Mouse (Mus musculus) intestine, embryonic 14.5 days (tissue): ENCODE measurements around the gene Alox12. TPM values are rescaled to one million over a fixed set of nuclear protein-coding genes. Genes with fewer than 3 reads are reported as not detected.

Source experiments
- ATAC-seq: fragments of 200-750 bp; cut with Nextera tagmentation; replicated peaks from 2 replicates; pipeline ENCODE4 v1.8.0; 2017; ENCODE audit warnings: low read depth, moderate number of reproducible peaks, moderate TSS enrichment, moderate library complexity; ENCODE audit not compliant: low FRiP score, low TSS enrichment
- DNase-seq: peaks from one replicate; pipeline ENCODE4 v3.0.0-alpha.2; 2018; ENCODE audit warnings: low spot score
- H3K27ac ChIP-seq: fragments of 300-500 bp; sonication (generic); 2 replicates; pipeline ENCODE4 v1.5.1; 2014; ENCODE audit warnings: low read depth, mild to moderate bottlenecking, control low read depth
- H3K27me3 ChIP-seq: fragments of 300-500 bp; sonication (generic); replicated peaks from 2 replicates; pipeline ENCODE4 v1.6.1; 2014; ENCODE audit warnings: low read length, control low read depth; ENCODE audit not compliant: control insufficient read depth, insufficient read depth
- H3K36me3 ChIP-seq: fragments of 300-500 bp; sonication (generic); 2 replicates; pipeline ENCODE4 v1.6.1; 2014; ENCODE audit warnings: low read length, control low read depth; ENCODE audit not compliant: control insufficient read depth, insufficient read depth
- H3K4me1 ChIP-seq: fragments of 300-500 bp; sonication (generic); replicated peaks from 2 replicates; pipeline ENCODE4 v1.6.1; 2014; ENCODE audit warnings: low read length, control low read depth, mixed read lengths; ENCODE audit not compliant: control insufficient read depth, insufficient read depth
- H3K4me2 ChIP-seq: fragments of 300-500 bp; sonication (generic); 2 replicates; pipeline ENCODE4 v1.6.1; 2014; ENCODE audit warnings: low read length
- H3K4me3 ChIP-seq: fragments of 300-500 bp; sonication (generic); 2 replicates; pipeline ENCODE4 v1.5.1; 2014; ENCODE audit warnings: low read depth, low read length, control low read depth, mixed read lengths
- H3K9ac ChIP-seq: fragments of 300-500 bp; sonication (generic); 2 replicates; pipeline ENCODE4 v1.6.1; 2014; ENCODE audit warnings: mild to moderate bottlenecking, low read length
- H3K9me3 ChIP-seq: fragments of 300-500 bp; sonication (generic); 2 replicates; pipeline ENCODE4 v1.6.1; 2016; ENCODE audit warnings: low read length, control low read depth; ENCODE audit not compliant: control insufficient read depth
- WGBS: fragments of 180-500 bp; shearing (Covaris S2); extraction: QIAGEN DNeasy Blood & Tissue Kit; methylation state at CpG from one replicate; pipeline ENCODE4 v1.1.7; 2014; 5-methylcytosine and 5-hydroxymethylcytosine counted together
- polyA plus RNA-seq: library from polyadenylated mRNA; unstranded; fragments of >200 nt; fragmentation: Nextera tagmentation; extraction: Ambion mirVana; gene quantifications from 2 replicates; pipeline ENCODE4 v1.2.1, GENCODE M21; 2014

Gene Alox12
- polyA plus RNA-seq, 1 experiment from 2014 or later, result 2.3 TPM

DNA sequence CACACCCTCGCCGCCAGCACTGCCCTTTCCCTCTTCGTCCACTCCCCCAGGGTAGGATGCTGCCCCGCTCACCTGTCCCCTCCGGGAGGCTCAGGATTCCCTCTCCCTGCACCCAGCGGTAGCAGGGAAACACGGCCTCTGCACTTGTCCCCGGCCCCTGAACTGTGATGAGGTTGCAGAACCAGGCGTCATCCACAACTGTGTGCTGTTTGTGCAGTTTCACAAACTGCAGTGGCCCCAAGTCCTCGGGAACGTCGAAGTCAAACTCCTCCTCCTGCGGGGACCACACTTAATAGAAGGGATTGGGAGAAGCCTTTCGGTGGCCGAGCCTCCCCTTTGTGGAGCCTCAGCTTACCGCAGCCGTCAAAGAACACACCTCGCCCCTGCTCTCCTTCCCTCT, 816 bp downstream of the Alox12 start:
- H3K36me3 ChIP-seq, result no peaks in the 10 kb centered on the region
- WGBS, result 6% methylated on average over 18 of the region's 18 CpGs
- H3K27ac ChIP-seq, result no peak overlapping the region
- H3K9me3 ChIP-seq, result no peaks in the 10 kb centered on the region
- peaks cover 43% of the 10 kb centered on the region for H3K27me3 ChIP-seq
- H3K4me2 ChIP-seq, result peak overlapping the region; percentile 47
- DNase-seq (peak; percentile 61), ATAC-seq (no peak)
- H3K4me3 ChIP-seq, result peak overlapping the region; percentile 25
- H3K4me1 ChIP-seq, result peaks cover 8% of the 10 kb centered on the region; the same call in 1 of the 2 replicates
- 0 out of 2 replicates have a peak overlapping the region, but pooled peaks have one; percentile 10 for H3K9ac ChIP-seq

DNA sequence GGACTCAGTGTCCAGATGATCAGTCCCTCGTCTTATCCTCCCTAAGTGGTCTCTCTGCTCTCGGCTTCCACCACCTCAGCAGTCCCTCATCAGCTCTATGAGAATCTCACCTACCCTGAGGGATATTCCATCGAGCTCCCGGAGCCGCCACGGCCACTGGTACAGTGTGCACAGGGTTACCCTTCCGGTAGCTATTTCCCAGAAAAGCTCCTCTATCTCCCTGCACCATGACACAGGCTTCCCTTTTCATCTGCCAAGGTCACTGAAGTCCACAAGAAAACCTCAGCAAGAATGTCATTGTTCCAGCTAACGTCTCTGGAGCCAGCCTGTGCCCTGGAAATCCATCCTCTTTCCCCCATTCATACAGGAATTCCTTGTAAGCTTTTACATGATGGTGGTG, 3.3 kb downstream of the Alox12 start:
- Histone ChIP-seq H3K4me3 (no peak overlapping the region), H3K9me3 (no peaks in the 10 kb centered on the region), H3K9ac (no peak overlapping the region), H3K27ac (no peak overlapping the region), H3K4me1 (peaks cover 8% of the 10 kb centered on the region; the same call in 1 of the 2 replicates), H3K36me3 (no peaks in the 10 kb centered on the region), H3K27me3 (peaks cover 47% of the 10 kb centered on the region), H3K4me2 (no peak overlapping the region)
- no peak for ATAC-seq
- WGBS, result 79% methylated on average over 8 of the region's 8 CpGs
- no peak for DNase-seq

DNA sequence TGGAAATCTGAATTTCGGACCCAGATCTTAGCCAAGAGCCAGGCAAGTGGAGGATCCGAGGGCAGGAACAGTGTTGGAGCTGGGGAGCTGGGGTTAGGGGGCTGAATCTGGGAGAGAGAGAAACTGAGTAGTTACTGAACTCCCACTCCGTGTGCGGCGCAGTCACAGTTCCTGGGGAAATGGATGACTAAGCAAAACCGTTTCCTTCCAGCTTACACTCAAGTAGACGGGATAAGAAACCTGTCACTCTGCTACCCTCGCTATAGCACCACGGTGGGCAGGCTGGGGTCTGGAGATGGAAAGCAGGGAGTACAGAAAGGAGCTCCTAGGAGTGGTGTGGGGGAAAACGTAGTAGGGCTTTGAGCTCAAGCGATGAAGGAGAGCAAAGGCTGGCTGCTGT, 5.0 kb downstream of the Alox12 start:
- 73% methylated on average over 11 of the region's 11 CpGs for WGBS
- H3K27ac ChIP-seq, result no peak overlapping the region
- peaks cover 8% of the 10 kb centered on the region; the same call in 1 of the 2 replicates for H3K4me1 ChIP-seq
- ATAC-seq, result no peak
- DNase-seq, result no peak
- peaks cover 37% of the 10 kb centered on the region for H3K27me3 ChIP-seq
- H3K4me2 ChIP-seq, result no peak overlapping the region
- no peak overlapping the region for H3K9ac ChIP-seq
- no peaks in the 10 kb centered on the region for H3K9me3 ChIP-seq
- no peak overlapping the region for H3K4me3 ChIP-seq
- no peaks in the 10 kb centered on the region for H3K36me3 ChIP-seq

DNA sequence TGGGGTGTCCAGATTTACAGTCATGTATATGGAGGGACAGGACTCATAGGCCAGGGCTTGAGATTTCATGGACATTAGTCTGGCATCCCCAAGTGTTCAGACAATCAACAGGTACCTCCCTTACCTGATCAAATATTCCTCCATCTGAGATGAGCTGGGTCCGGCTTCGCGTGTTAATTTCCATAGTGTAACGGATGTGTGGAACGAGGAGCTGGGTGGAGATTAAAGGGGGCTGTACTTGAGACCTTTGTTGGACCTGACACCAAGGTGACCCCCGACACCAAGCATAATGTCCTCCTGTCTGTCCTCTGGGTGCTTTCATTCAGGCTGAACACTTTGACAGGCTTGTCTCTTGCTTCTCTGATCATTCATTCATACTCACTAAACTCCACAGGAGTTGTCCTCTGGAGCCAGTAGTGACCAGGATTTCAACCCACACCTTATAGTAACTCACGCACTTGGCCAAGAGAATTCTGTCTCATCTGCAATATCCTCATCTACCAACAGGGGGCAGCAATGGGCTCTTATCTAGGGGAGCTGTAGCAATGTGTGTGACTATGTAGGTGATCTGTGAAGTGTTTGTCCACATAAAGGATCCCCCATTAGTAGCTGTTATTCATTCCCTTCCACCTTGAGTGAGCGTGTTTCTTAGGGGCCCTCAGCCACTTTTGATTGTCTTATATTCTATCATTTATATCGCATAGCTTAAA, 7.9 kb downstream of the Alox12 start:
- ATAC-seq, result no peak
- Histone ChIP-seq H3K9me3 (no peaks in the 10 kb centered on the region), H3K36me3 (no peaks in the 10 kb centered on the region), H3K4me3 (no peak overlapping the region), H3K27ac (no peak overlapping the region), H3K27me3 (peaks cover 9% of the 10 kb centered on the region), H3K9ac (no peak overlapping the region), H3K4me1 (no peaks in the 10 kb centered on the region), H3K4me2 (no peak overlapping the region)
- 59% methylated on average over 9 of the region's 9 CpGs for WGBS
- DNase-seq, result peak; percentile 82

DNA sequence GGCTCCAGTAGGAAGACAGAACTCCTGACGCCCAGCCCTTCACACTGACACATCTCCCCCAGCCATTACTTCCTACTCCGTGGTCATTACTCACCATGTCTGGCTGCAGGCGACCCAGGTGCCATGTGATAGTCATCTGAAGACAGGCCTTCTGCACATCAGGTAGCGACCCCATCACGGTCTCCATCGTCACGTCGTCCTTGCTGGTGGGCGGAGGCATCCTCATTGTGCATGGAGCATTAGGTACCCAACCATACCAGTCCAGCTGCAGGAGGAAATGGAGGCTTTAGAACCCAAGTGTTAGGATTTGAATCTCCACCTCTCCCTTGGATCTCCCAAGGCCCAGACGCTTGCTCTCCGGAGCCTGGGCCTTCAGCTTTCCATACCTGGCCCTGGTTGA, 12.6 kb downstream of the Alox12 start:
- 0 out of 2 replicates have a peak, but pooled peaks cover under 1% of the 10 kb centered on the region for H3K27me3 ChIP-seq
- no peak overlapping the region for H3K4me3 ChIP-seq
- no peaks in the 10 kb centered on the region for H3K36me3 ChIP-seq
- no peak for ATAC-seq
- no peak for DNase-seq
- no peak overlapping the region for H3K27ac ChIP-seq
- no peaks in the 10 kb centered on the region for H3K9me3 ChIP-seq
- 70% methylated on average over 11 of the region's 11 CpGs for WGBS
- peaks cover 15% of the 10 kb centered on the region for H3K4me1 ChIP-seq
- H3K9ac ChIP-seq, result no peak overlapping the region
- H3K4me2 ChIP-seq, result no peak overlapping the region

DNA sequence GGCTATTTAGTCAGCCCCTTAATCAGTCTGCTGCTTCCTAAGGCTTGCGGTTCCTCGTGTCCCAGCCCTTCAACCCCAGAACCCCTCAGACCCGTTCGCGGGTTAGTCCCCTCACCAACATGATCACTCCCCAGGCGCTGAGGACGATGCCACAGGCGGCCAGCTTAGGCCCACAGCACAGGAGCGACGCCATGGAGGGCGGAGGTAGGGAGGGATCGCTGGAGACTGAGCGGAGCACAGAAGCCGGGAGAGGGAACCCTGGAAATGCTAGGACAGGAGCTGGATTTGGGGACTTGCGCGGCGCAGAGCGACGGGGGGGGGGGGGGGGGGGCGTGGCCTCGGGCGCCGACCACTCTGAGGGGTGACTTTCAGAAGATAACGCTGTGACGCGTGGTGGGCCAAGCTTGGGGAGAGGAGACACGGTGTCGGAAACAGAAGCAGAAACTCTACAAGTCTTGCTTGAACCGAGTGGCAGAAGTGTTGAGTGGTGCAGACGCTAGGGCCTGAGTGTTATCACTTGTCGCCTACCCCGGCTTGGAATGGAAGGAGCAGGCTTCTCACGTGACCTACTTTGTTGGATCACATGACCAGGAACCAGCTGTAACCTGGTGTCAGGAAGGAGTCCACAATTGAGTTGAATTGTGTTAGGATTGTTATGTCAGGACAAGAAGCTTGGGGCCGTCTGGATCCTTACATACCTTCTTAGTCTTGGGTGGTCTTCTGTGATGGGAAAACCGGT, 15.4 kb downstream of the Alox12 start, which contains the start of the genes Gm21988 and Rnasek:
Gm21988 (minus strand) TSS at position 290 of the 739 bp plus-strand sequence.
Rnasek (minus strand) TSS at position 302 of the 739 bp plus-strand sequence.
- ATAC-seq, result peak; percentile 54

DNA sequence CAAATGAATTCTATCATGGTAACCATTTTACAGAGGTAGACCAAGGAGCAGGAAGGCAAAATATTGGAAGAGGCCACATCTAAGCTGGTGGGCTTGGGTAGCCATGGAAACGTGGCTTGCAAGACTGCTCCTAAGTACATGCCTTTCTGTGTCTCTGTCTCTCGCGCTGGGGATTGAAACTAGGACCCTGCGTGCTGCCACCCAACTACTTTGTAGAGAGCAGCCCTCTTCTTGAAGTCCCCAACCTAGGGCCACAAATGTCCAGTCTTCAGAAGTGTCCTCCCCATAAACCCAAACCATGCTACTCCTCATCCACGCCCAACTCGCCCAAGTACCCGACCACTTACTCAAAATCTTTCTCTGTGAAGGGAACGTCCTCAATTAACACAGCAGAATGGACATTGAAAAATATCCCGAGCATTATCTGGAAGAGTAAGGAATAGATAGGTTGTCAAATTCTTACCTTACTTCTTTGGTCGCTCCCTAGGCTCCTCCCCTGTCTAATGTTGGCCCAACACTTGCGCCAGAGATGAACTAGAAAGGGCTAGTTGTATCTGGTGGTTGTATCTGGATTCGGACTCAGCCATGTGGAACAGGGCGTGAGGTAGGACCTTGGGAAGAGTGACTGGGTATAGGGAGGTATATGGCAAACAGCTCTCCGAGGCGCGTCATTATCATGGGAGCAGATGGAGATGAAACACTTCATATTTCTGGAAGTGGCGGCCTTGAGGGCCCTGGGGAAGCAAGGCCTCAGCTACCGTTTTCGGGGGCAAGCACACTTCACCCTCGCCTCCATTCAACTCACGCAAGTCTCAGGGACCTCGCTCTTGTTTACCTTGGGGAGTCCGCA, 16.3 kb downstream of the Alox12 start:
- WGBS, result 14% methylated on average over 23 of the region's 23 CpGs
- Histone ChIP-seq H3K4me3 (peak overlapping the region; percentile 99), H3K36me3 (peaks cover 16% of the 10 kb centered on the region), H3K9me3 (no peaks in the 10 kb centered on the region), H3K4me1 (peaks cover 23% of the 10 kb centered on the region), H3K9ac (peak overlapping the region; percentile 83), H3K4me2 (peak overlapping the region; percentile 99), H3K27me3 (no peaks in the 10 kb centered on the region), H3K27ac (peak overlapping the region; percentile 88; the same call in 1 of the 2 replicates)
- ATAC-seq, result no peak
- peak; percentile 60 for DNase-seq

More for the DNA sequence above, 15.4 kb downstream of the Alox12 start, which contains the start of the genes Gm21988 and Rnasek:
- Histone ChIP-seq H3K27me3 (no peaks in the 10 kb centered on the region), H3K4me1 (peaks cover 23% of the 10 kb centered on the region), H3K36me3 (peaks cover 12% of the 10 kb centered on the region), H3K27ac (peak within 1 kb of the TSS; percentile 86), H3K9me3 (no peaks in the 10 kb centered on the region), H3K9ac (peak within 1 kb of the TSS; percentile 83), H3K4me3 (peak within 1 kb of the TSS; percentile 99), H3K4me2 (peak within 1 kb of the TSS; percentile 99)
- 0% methylated on average over 30 of the region's 35 CpGs for WGBS
- DNase-seq, result peak; percentile 98
